Mouse (Mus musculus) midbrain, embryonic 15.5 days (tissue): Measurements from ENCODE around the gene Olfr1056. TPM values are rescaled to one million over a fixed set of nuclear protein-coding genes. Genes with fewer than 3 reads are reported as not detected.
"Not testable (repeated sequence)": the region's sequence is repeated elsewhere in the genome, so short reads cannot be mapped to it uniquely, and the experiment has no call there.

Experiments
- ATAC-seq: fragments of 200-750 bp; cut with Nextera tagmentation; replicated peaks from 2 replicates; pipeline ENCODE4 v1.8.0; 2017; ENCODE audit warnings: moderate TSS enrichment
- H3K27ac ChIP-seq: fragments of 300-500 bp; sonication (generic); 2 replicates; pipeline ENCODE4 v1.5.1; 2015; ENCODE audit warnings: mild to moderate bottlenecking, inconsistent platforms
- H3K27me3 ChIP-seq: fragments of 300-500 bp; sonication (generic); replicated peaks from 2 replicates; pipeline ENCODE4 v1.6.1; 2015; ENCODE audit warnings: inconsistent platforms
- H3K36me3 ChIP-seq: fragments of 300-500 bp; sonication (generic); replicated peaks from 2 replicates; pipeline ENCODE4 v1.6.1; 2015; ENCODE audit warnings: inconsistent platforms
- H3K4me1 ChIP-seq: fragments of 300-500 bp; sonication (generic); 2 replicates; pipeline ENCODE4 v1.6.1; 2015; ENCODE audit warnings: inconsistent platforms
- H3K4me2 ChIP-seq: fragments of 300-500 bp; sonication (generic); 2 replicates; pipeline ENCODE4 v1.6.1; 2015; ENCODE audit warnings: inconsistent platforms, mild to moderate bottlenecking, moderate library complexity
- H3K4me3 ChIP-seq: fragments of 300-500 bp; sonication (generic); 2 replicates; pipeline ENCODE4 v1.5.1; 2015; ENCODE audit warnings: mild to moderate bottlenecking, inconsistent platforms
- H3K9ac ChIP-seq: fragments of 300-500 bp; sonication (generic); 2 replicates; pipeline ENCODE4 v1.6.1; 2015; ENCODE audit warnings: mild to moderate bottlenecking, inconsistent platforms
- H3K9me3 ChIP-seq: fragments of 300-500 bp; sonication (generic); 2 replicates; pipeline ENCODE4 v1.6.1; 2016; ENCODE audit warnings: inconsistent platforms
- WGBS: fragments of 180-500 bp; shearing (Covaris S2); methylation state at CpG from one replicate; pipeline ENCODE4 v1.1.7; 2015; ENCODE audit warnings: mixed read lengths; 5-methylcytosine and 5-hydroxymethylcytosine counted together
- polyA plus RNA-seq: library from polyadenylated mRNA; unstranded; fragments of >200 nt; fragmentation: Nextera tagmentation; extraction: Ambion mirVana; gene quantifications from 2 replicates; pipeline ENCODE4 v1.2.1, GENCODE M21; 2015

The Olfr1056 gene
- not detected in 2 replicates for polyA plus RNA-seq

DNA sequence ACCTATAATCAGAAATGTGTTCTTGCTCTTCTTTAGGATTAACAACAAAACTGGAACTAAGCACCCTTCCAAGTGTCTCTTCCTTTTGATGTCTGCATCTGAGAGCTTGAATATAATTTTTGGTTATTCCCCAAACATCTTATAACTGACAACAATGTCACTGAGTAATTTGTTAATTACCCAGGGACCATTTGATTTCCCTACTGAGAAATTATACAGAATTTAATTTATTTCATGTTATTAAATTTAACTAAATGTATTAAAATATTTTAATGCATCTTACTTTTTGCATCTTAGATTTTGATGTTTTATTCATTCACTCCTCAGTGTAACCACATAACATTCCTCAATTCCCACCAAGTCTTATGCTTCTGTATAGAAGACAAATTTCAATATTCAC lies at the start of gene Olfr1056:
Gene Olfr1056 (minus strand): TSS at position 101 of the 400 bp plus-strand sequence.
- H3K27ac ChIP-seq = no peak within 1 kb of the TSS
- no peak within 1 kb of the TSS for H3K4me2 ChIP-seq
- no peaks in the 10 kb centered on the region for H3K4me1 ChIP-seq
- no peaks in the 10 kb centered on the region for H3K27me3 ChIP-seq
- H3K4me3 ChIP-seq = no peak within 1 kb of the TSS
- no peak within 1 kb of the TSS for H3K9ac ChIP-seq
- no peaks in the 10 kb centered on the region for H3K9me3 ChIP-seq
- no peaks in the 10 kb centered on the region for H3K36me3 ChIP-seq
- ATAC-seq = no peak

DNA sequence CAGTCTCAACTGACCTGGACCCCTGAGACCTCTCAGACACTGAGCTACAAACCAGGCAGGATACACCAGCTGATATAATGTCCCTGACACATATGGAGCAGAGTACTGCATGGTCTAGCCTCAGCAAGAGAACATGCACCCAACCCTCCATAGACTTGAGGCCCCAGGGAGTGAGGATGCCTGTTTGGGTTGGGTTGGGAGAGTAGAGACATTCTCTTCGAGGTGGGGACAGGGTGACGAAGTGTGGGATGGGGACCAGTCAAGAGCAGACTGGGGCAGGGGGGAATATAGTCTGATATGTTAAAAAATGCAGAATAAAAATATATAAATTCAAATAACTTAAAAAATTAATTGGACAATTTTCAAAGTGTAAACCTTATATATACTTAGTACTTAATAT lies 32.8 kb upstream of the Olfr1056 start:
- H3K9ac ChIP-seq = no peak overlapping the region
- H3K4me1 ChIP-seq = no peaks in the 10 kb centered on the region
- H3K4me2 ChIP-seq = no peak overlapping the region
- H3K27ac ChIP-seq = no peak overlapping the region
- WGBS = 87% methylated on average over 2 of the region's 2 CpGs
- H3K9me3 ChIP-seq = no peaks in the 10 kb centered on the region
- ATAC-seq = no peak
- no peaks in the 10 kb centered on the region for H3K36me3 ChIP-seq
- H3K4me3 ChIP-seq = no peak overlapping the region
- H3K27me3 ChIP-seq = no peaks in the 10 kb centered on the region

DNA sequence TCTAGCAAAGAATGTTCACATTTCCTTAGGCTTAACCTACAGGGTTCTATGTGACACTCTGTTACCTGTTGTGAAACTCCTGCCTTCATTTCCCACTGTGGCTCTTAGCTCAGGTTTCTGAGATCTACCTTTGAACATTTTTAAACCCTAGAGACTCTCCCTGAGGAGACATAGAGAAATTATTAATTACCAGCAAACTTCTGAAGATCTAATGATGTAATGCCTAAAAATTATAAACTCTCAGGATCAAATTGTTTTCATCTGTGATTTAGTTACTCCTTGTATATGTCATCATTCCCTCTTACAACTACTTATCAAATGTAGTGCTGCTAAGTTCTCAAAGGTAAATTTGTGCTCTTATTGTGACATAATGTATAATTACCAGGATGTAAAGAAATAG lies 26.2 kb upstream of the Olfr1056 start, which contains the start of gene Olfr1058:
Gene Olfr1058 (minus strand): TSS at position 101 of the 400 bp plus-strand sequence.
- not testable (repeated sequence) for H3K36me3 ChIP-seq, H3K27me3 ChIP-seq, H3K4me2 ChIP-seq, H3K4me1 ChIP-seq, H3K27ac ChIP-seq, H3K9ac ChIP-seq, H3K9me3 ChIP-seq, H3K4me3 ChIP-seq, ATAC-seq

DNA sequence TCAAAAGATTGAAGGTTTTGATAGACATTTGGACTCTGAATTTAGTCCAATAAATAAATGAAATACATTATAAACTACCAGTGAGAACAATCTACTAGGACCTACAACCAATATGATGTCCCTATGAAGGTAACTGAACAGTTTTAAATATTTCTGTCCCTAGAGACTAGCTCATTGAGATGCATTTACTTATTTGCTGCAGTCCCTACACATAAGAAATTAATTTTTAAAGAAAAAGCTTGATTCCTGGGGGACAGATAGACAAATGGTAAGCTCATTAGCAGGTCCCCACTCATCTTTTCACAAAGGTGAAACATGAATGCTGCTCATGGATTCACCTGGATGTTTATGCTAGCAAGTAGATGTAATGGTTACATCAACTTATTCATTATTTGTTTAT lies 16.0 kb upstream of the Olfr1056 start, which contains the start of gene Olfr1057:
Gene Olfr1057 (minus strand): TSS at position 101 of the 400 bp plus-strand sequence.
- no peak within 1 kb of the TSS for H3K4me3 ChIP-seq
- H3K9me3 ChIP-seq = no peaks in the 10 kb centered on the region
- H3K27me3 ChIP-seq = no peaks in the 10 kb centered on the region
- H3K4me2 ChIP-seq = no peak within 1 kb of the TSS
- no peak within 1 kb of the TSS for H3K9ac ChIP-seq
- H3K36me3 ChIP-seq = no peaks in the 10 kb centered on the region
- no peak for ATAC-seq
- no peak within 1 kb of the TSS for H3K27ac ChIP-seq
- no peaks in the 10 kb centered on the region for H3K4me1 ChIP-seq

DNA sequence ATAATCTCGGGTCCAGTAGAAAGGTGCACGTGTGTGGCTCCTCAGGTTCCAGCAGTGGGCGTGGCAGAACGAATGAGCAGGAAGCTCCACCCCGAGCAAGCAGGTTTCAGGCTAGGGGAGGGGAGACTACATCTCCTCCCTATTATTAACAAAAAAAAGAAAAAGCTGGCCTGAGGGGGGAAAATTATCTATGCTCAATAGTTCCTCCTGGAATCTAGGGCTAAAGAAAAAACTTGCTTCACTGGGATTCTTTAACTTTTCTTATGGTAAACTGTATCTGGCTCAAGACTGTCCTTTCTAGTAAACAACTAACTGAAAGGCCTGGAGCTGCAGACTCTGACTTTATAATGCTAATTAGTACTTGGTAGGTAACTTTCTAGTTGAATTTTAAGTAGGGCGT lies 4.1 kb upstream of the Olfr1056 start:
- not testable (repeated sequence) for H3K36me3 ChIP-seq, ATAC-seq, H3K9me3 ChIP-seq, H3K27ac ChIP-seq, H3K9ac ChIP-seq, H3K4me2 ChIP-seq, H3K27me3 ChIP-seq, H3K4me1 ChIP-seq, H3K4me3 ChIP-seq
- 57% methylated on average over 1 of the region's 6 CpGs for WGBS

- H3K9me3 ChIP-seq, H3K27ac ChIP-seq, ATAC-seq, H3K4me3 ChIP-seq, H3K36me3 ChIP-seq, H3K4me2 ChIP-seq, H3K27me3 ChIP-seq, H3K4me1 ChIP-seq, H3K9ac ChIP-seq: not testable (repeated sequence)
- 96% methylated on average over 1 of the region's 1 CpGs for WGBS
Measured at GRCm38 (mm10) chr2:86351751-86352150, 10.5 kb downstream of the Olfr1056 start.

- H3K9ac ChIP-seq = no peak within 1 kb of the TSS
- H3K4me1 ChIP-seq = no peaks in the 10 kb centered on the region
- no peak within 1 kb of the TSS for H3K4me3 ChIP-seq
- H3K9me3 ChIP-seq = no peaks in the 10 kb centered on the region
- no peaks in the 10 kb centered on the region for H3K36me3 ChIP-seq
- H3K27me3 ChIP-seq = no peaks in the 10 kb centered on the region
- ATAC-seq = no peak
- no peak within 1 kb of the TSS for H3K4me2 ChIP-seq
- H3K27ac ChIP-seq = no peak within 1 kb of the TSS
- 96% methylated on average over 5 of the region's 5 CpGs for WGBS
Measured at GRCm38 (mm10) chr2:86350184-86350583, 12.1 kb downstream of the Olfr1056 start, which contains the start of gene Olfr1055. Olfr1055 (minus strand) TSS chr2:86350284.

DNA sequence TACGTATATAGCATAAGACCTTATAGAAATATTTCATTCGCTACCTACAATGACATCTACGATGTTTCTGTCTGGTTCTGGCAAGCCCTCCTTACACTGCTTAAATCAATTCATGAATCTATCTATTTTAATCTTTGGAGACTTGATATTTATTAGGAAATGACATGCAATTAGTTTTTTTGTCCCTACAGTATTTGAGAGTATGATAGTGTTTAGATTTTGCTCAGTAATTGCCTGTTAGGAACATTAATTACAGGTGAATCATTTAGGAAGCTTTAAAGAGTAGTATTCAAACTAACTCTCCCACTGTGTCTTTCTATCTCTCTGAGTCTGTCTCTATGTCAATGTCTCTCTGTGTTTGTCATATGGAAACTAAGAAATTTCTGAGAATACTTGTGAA lies 26.9 kb downstream of the Olfr1056 start, which contains the start of gene Olfr1054:
Gene Olfr1054 (minus strand): TSS at position 101 of the 400 bp plus-strand sequence.
- 87% methylated on average over 3 of the region's 3 CpGs for WGBS
- Histone ChIP-seq H3K4me2 (no peak within 1 kb of the TSS), H3K9me3 (no peaks in the 10 kb centered on the region), H3K36me3 (no peaks in the 10 kb centered on the region), H3K4me1 (no peaks in the 10 kb centered on the region), H3K27me3 (no peaks in the 10 kb centered on the region), H3K9ac (no peak within 1 kb of the TSS), H3K27ac (no peak within 1 kb of the TSS), H3K4me3 (no peak within 1 kb of the TSS)
- ATAC-seq = no peak

DNA sequence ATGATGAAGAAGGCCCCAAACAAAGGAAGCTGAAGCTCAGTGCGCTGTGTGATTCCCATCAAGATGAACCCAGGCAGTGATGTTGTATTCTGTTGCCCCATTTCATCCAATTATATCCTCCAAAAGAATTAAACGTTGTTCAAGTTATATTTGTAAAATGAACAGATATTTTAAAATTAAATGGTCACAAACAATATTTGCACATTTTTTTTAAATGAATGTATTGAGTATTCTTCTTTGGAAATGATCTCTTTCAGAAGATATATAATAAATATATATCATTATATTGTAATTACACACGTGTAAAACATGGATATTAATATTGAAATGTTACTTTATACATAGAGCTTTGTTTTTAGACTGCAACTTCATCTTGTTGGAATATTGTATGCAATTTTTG lies 47.1 kb downstream of the Olfr1056 start, which contains the start of gene Olfr1053:
Gene Olfr1053 (minus strand): TSS at position 101 of the 400 bp plus-strand sequence.
- Histone ChIP-seq H3K27me3 (no peaks in the 10 kb centered on the region), H3K9me3 (no peaks in the 10 kb centered on the region), H3K4me3 (no peak within 1 kb of the TSS), H3K36me3 (no peaks in the 10 kb centered on the region), H3K4me1 (no peaks in the 10 kb centered on the region), H3K4me2 (no peak within 1 kb of the TSS), H3K9ac (no peak within 1 kb of the TSS), H3K27ac (no peak within 1 kb of the TSS)
- 64% methylated on average over 3 of the region's 3 CpGs for WGBS
- ATAC-seq = no peak

Other genes with a start within 250 kb of the Olfr1056 start
- gene Olfr1039, start 226.5 kb downstream of the Olfr1056 start, polyA plus RNA-seq = not detected in 2 replicates
- gene Olfr1040, start 215.7 kb downstream of the Olfr1056 start, polyA plus RNA-seq = not detected in 2 replicates
- gene Olfr1042, start 200.6 kb downstream of the Olfr1056 start, polyA plus RNA-seq = not detected in 2 replicates
- gene Olfr1043, start 194.9 kb downstream of the Olfr1056 start, polyA plus RNA-seq = not detected in 2 replicates
- not detected in 2 replicates for gene Olfr1044, start 184.6 kb downstream of the Olfr1056 start, polyA plus RNA-seq
- gene Olfr52, start 176.8 kb downstream of the Olfr1056 start, polyA plus RNA-seq = not detected in 2 replicates
- not detected in 2 replicates for gene Olfr1045, start 159.5 kb downstream of the Olfr1056 start, polyA plus RNA-seq
- not detected in 2 replicates for gene Olfr1046, start 143.2 kb downstream of the Olfr1056 start, polyA plus RNA-seq
- not detected in 2 replicates for gene Olfr1047, start 131.1 kb downstream of the Olfr1056 start, polyA plus RNA-seq
- gene Olfr1048, start 122.2 kb downstream of the Olfr1056 start, polyA plus RNA-seq = not detected in 2 replicates
- gene Olfr1049, start 104.1 kb downstream of the Olfr1056 start, polyA plus RNA-seq = not detected in 2 replicates
- gene Olfr1051, start 83.4 kb downstream of the Olfr1056 start, polyA plus RNA-seq = not detected in 2 replicates
- not detected in 2 replicates for gene Olfr1052, start 70.0 kb downstream of the Olfr1056 start, polyA plus RNA-seq
- gene Olfr1053, start 47.2 kb downstream of the Olfr1056 start, polyA plus RNA-seq = not detected in 2 replicates
- gene Olfr1054, start 27.0 kb downstream of the Olfr1056 start, polyA plus RNA-seq = not detected in 2 replicates
- not detected in 2 replicates for gene Olfr1055, start 12.2 kb downstream of the Olfr1056 start, polyA plus RNA-seq
- not detected in 2 replicates for gene Olfr1057, start 15.9 kb upstream of the Olfr1056 start, polyA plus RNA-seq
- not detected in 2 replicates for gene Olfr1058, start 26.1 kb upstream of the Olfr1056 start, polyA plus RNA-seq
- not detected in 2 replicates for gene Olfr1061, start 51.6 kb upstream of the Olfr1056 start, polyA plus RNA-seq
- gene Olfr1062, start 64.3 kb upstream of the Olfr1056 start, polyA plus RNA-seq = not detected in 2 replicates
- gene Olfr1065, start 88.1 kb upstream of the Olfr1056 start, polyA plus RNA-seq = not detected in 2 replicates
- gene Olfr1066, start 93.8 kb upstream of the Olfr1056 start, polyA plus RNA-seq = not detected in 2 replicates
- gene Olfr228, start 124.9 kb upstream of the Olfr1056 start, polyA plus RNA-seq = not detected in 2 replicates
- gene Olfr1076, start 146.0 kb upstream of the Olfr1056 start, polyA plus RNA-seq = not detected in 2 replicates
- not detected in 2 replicates for gene Olfr1079, start 180.0 kb upstream of the Olfr1056 start, polyA plus RNA-seq
- gene Olfr1080, start 195.8 kb upstream of the Olfr1056 start, polyA plus RNA-seq = not detected in 2 replicates
- not detected in 2 replicates for gene Olfr1082, start 236.5 kb upstream of the Olfr1056 start, polyA plus RNA-seq